Mouse (Mus musculus) cortical plate, adult 2 months (tissue): Measurements from ENCODE around the gene Glrx.

ENCODE experiments used
- CTCF ChIP-seq: fragments of 200-500 bp; IDR thresholded peaks from 2 replicates; pipeline ENCODE4 v1.5.1; 2011; ENCODE audit warnings: mild to moderate bottlenecking, control low read depth, low read length; ENCODE audit not compliant: insufficient read depth; ENCODE audit errors: extremely low read depth
- POLR2A ChIP-seq: fragments of 200-500 bp; IDR thresholded peaks from 2 replicates; pipeline ENCODE4 v1.6.1; 2011; ENCODE audit warnings: mild to moderate bottlenecking, low read length, control low read depth; ENCODE audit not compliant: insufficient read depth; ENCODE audit errors: extremely low read depth

DNA sequence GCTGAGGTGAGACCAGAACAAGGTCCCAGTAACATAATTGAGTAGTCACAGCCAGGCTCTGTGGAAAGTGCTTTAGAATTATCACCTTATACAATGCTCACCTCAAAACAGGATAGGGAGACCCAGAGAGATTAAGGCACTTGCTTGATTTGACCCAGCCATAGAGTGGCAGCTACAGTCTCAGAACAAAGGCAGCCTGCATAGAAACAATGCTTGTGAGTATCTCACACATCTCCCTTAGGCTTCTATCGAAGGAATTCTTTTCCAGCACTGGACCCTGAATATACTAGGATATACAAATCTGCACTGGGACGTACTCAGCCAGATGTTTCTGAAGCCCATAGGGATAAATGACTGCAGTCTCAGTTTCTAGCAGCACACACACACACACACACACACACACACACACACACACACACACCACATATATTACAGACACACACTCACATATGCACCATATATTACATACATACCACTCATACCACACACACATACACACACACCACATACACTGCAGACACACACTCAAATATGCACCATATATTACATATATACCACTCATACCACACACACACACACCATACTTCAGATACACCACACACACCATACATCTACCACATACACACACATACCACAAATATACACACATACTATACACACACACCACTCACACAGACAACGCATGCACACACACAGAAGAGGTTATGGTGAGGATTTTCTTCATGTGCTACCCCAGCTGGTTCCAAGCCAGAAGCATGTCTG, 20.5 kb upstream of the Glrx start:
- TF ChIP-seq POLR2A, result no peak
- TF ChIP-seq CTCF, result no peak
